Mouse (Mus musculus) mouse embryonic stem cell (cell line): ENCODE results near the gene Pcca.

Experiments used
- in situ Hi-C, 2 experiments: fragments of 300-500 bp; cut with MboI; formaldehyde crosslinking; loops; 1 replicate in 1 of 2; 3 replicates in 1 of 2; pipeline ENCODE4 v1.14.3; 2019 to 2020; ENCODE audit warnings: low sequenced_read_pairs in 2 of 2, low pct_unique_long_range_greater_than_20kb in 1 of 2, mixed read lengths in 1 of 2; ENCODE audit not compliant: unreplicated experiment in 1 of 2

The Pcca gene

GRCm38 (mm10) chr14:122534017-122534924 is at the start of gene Pcca:
TSS of gene Pcca (plus strand) at chr14:122534324.
- in situ Hi-C loops: no loop called here

- in situ Hi-C loops: no loop called here
Measured at GRCm38 (mm10) chr14:122484458-122484843, 49.7 kb upstream of the Pcca start.

GRCm38 (mm10) chr14:122484844-122485551 is 49.1 kb upstream of the Pcca start:
- in situ Hi-C loops: no loop called here

- in situ Hi-C loops: no loop called here
Measured at GRCm38 (mm10) chr14:122485635-122486181, 48.4 kb upstream of the Pcca start.

GRCm38 (mm10) chr14:122486611-122487010 is 47.5 kb upstream of the Pcca start:
- in situ Hi-C loops: no loop called here

GRCm38 (mm10) chr14:122487366-122487765 is 46.8 kb upstream of the Pcca start:
- in situ Hi-C loops: no loop called here

GRCm38 (mm10) chr14:122489041-122489440 is 45.1 kb upstream of the Pcca start:
- in situ Hi-C loops: no loop called here

GRCm38 (mm10) chr14:122489686-122490414 is 44.3 kb upstream of the Pcca start:
- in situ Hi-C loops: no loop called here

- in situ Hi-C loops: no loop called here
Measured at GRCm38 (mm10) chr14:122490441-122491328, 43.4 kb upstream of the Pcca start, which contains the start of gene Gm10837. TSS of gene Gm10837 (plus strand) at chr14:122490586.

- in situ Hi-C loops: no loop called here
Measured at GRCm38 (mm10) chr14:122491521-122491920, 42.6 kb upstream of the Pcca start.

GRCm38 (mm10) chr14:122492015-122492414 is 42.1 kb upstream of the Pcca start:
- in situ Hi-C loops: no loop called here

- in situ Hi-C loops: no loop called here
Measured at GRCm38 (mm10) chr14:122509058-122509457, 25.1 kb upstream of the Pcca start.

GRCm38 (mm10) chr14:122511519-122511918 is 22.6 kb upstream of the Pcca start:
- in situ Hi-C loops: no loop called here

- in situ Hi-C loops: no loop called here
Measured at GRCm38 (mm10) chr14:122513511-122514036, 20.6 kb upstream of the Pcca start.

- in situ Hi-C loops: no loop called here
Measured at GRCm38 (mm10) chr14:122528475-122528874, 5.6 kb upstream of the Pcca start.

- in situ Hi-C loops: no loop called here
Measured at GRCm38 (mm10) chr14:122535986-122536385, 1.9 kb downstream of the Pcca start.

GRCm38 (mm10) chr14:122548421-122548820 is 14.3 kb downstream of the Pcca start:
- in situ Hi-C loops: no loop called here

- in situ Hi-C loops: no loop called here
Measured at GRCm38 (mm10) chr14:122548905-122549304, 14.8 kb downstream of the Pcca start.
